Mouse (Mus musculus): Measurements from ENCODE around the gene Aplp2. TPM values are rescaled to one million over a fixed set of nuclear protein-coding genes. Genes with fewer than 3 reads are reported as not detected.

Aplp2 gene
- total and polyA plus RNA-seq, 3 experiments, result 79.4 to 724 (median 492) TPM

GRCm38 (mm10) chr9:31253311-31253734 lies 41.7 kb upstream of the Aplp2 start:
- Histone ChIP-seq H3K4me1 (ENCODE audit: insufficient read depth, low read depth, low read length) (peaks cover 57% of the 10 kb centered on the region), H3K36me3 (replicated peaks) (no peaks in the 10 kb centered on the region), H3K4me3 (ENCODE audit: low read depth, low read length) (peak overlapping the region; percentile 67), H3K27me3 (ENCODE audit: insufficient read depth, low read length) (no peaks in the 10 kb centered on the region), H3K9me3 (replicated peaks) (no peaks in the 10 kb centered on the region)
- ATAC-seq (ENCODE audit: extremely low read depth, insufficient number of reproducible peaks, low FRiP score, poor library complexity, severe bottlenecking) (no peak), DNase-seq (ENCODE audit: low spot score) (no peak)
- TF ChIP-seq POLR2AphosphoS5 (IDR thresholded peaks at IDR 0.05; ENCODE audit: insufficient replicate concordance, low read depth, low read length) (no peak; the same call in 1 of the 2 replicates), GATA1 (IDR thresholded peaks at IDR 0.05; ENCODE audit: borderline replicate concordance, low read length) (no peak), GATA2 (IDR thresholded peaks at IDR 0.05; ENCODE audit: borderline replicate concordance, low read depth, low read length) (no peak), TAL1 (conservative IDR thresholded peaks at IDR 0.05; ENCODE audit: low read depth, low read length) (no peak), CTCF (IDR thresholded peaks at IDR 0.05; ENCODE audit: low read depth, low read length) (no peak)

DNA sequence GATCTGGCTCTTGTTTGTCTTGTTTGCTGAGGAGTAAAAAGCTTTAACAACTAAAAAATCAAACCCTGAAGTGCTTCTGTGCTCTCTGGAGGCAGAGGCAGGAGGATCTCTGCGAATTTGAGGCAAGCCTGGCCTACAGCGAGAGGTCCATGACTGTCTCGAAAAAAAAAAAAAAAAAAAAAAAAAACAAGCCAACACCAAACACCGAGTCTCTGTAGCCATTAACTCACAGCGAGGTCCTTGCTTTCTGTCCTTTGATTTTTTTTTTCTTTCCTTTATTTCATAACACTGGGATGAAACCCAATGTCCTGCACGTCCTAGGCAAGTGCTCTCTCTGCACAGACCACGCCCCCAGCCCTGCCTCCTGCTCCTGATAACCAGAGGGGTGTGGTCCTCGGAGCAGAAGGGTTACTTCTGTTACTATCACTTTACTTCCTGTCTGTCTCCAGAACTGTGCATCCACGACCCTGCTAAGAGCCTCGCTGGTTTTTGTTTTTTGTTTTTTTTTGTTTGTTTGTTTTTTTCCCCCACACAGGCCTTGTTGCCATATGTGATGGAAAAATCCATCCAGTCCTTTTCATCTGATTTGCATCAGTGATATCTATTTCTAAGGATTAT lies 40.7 kb upstream of the Aplp2 start:
- Histone ChIP-seq H3K9me3 (replicated peaks) (no peaks in the 10 kb centered on the region), H3K27me3 (ENCODE audit: insufficient read depth, low read length) (no peaks in the 10 kb centered on the region), H3K4me1 (ENCODE audit: insufficient read depth, low read depth, low read length) (peaks cover 53% of the 10 kb centered on the region), H3K36me3 (replicated peaks) (no peaks in the 10 kb centered on the region), H3K4me3 (ENCODE audit: low read depth, low read length) (peak overlapping the region; percentile 30; the same call in 1 of the 2 replicates)
- peak; percentile 26 for DNase-seq (ENCODE audit: low spot score)
- ATAC-seq (ENCODE audit: extremely low read depth, insufficient number of reproducible peaks, low FRiP score, poor library complexity, severe bottlenecking), result peak; percentile 68
- TF ChIP-seq TAL1 (conservative IDR thresholded peaks at IDR 0.05; ENCODE audit: low read depth, low read length), result peak; percentile 18; the same call in 1 of the 2 replicates
- TF ChIP-seq GATA1 (IDR thresholded peaks at IDR 0.05; ENCODE audit: borderline replicate concordance, low read length), result no peak

GRCm38 (mm10) chr9:31247447-31248220 lies 36.0 kb upstream of the Aplp2 start:
- no peak for ATAC-seq (ENCODE audit: extremely low read depth, insufficient number of reproducible peaks, low FRiP score, poor library complexity, severe bottlenecking)
- Histone ChIP-seq H3K36me3 (replicated peaks) (no peaks in the 10 kb centered on the region), H3K4me3 (ENCODE audit: low read depth, low read length) (no peak overlapping the region), H3K27me3 (ENCODE audit: insufficient read depth, low read length) (no peaks in the 10 kb centered on the region), H3K4me1 (ENCODE audit: insufficient read depth, low read depth, low read length) (peaks cover 40% of the 10 kb centered on the region), H3K9me3 (replicated peaks) (no peaks in the 10 kb centered on the region)
- no peak for TF ChIP-seq GATA2 (IDR thresholded peaks at IDR 0.05; ENCODE audit: borderline replicate concordance, low read depth, low read length)
- TF ChIP-seq CTCF (IDR thresholded peaks at IDR 0.05; ENCODE audit: low read depth, low read length), result no peak
- no peak for TF ChIP-seq TAL1 (conservative IDR thresholded peaks at IDR 0.05; ENCODE audit: low read depth, low read length)
- DNase-seq (ENCODE audit: low spot score), result no peak

DNA sequence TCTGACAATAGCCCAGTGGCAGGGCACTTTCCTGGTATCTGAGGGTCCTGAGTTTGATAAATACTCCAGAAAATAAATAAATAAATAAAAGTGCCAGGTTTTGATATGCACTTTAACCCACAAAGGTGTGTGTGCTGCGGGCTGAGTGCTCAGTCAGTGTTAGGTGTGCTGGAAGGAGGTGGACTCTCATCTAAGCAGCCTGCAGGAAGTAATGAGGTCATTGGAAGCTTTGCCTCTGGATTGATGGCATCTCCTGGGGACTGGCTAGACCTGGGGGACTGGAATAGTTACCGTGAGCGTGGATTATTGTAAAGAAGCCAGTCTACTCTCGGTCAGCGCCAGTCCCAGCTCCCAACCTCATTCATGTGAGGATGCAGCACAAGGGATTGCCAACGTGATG lies 34.8 kb upstream of the Aplp2 start:
- Histone ChIP-seq H3K4me1 (ENCODE audit: insufficient read depth, low read depth, low read length) (peaks cover 38% of the 10 kb centered on the region), H3K9me3 (replicated peaks) (no peaks in the 10 kb centered on the region), H3K36me3 (replicated peaks) (no peaks in the 10 kb centered on the region), H3K27me3 (ENCODE audit: insufficient read depth, low read length) (no peaks in the 10 kb centered on the region), H3K4me3 (ENCODE audit: low read depth, low read length) (no peak overlapping the region)
- no peak for DNase-seq (ENCODE audit: low spot score)
- TF ChIP-seq POLR2AphosphoS5 (IDR thresholded peaks at IDR 0.05; ENCODE audit: insufficient replicate concordance, low read depth, low read length) (no peak), TAL1 (conservative IDR thresholded peaks at IDR 0.05; ENCODE audit: low read depth, low read length) (no peak), GATA2 (IDR thresholded peaks at IDR 0.05; ENCODE audit: borderline replicate concordance, low read depth, low read length) (no peak), GATA1 (IDR thresholded peaks at IDR 0.05; ENCODE audit: borderline replicate concordance, low read length) (no peak), CTCF (IDR thresholded peaks at IDR 0.05; ENCODE audit: low read depth, low read length) (no peak)
- ATAC-seq (ENCODE audit: extremely low read depth, insufficient number of reproducible peaks, low FRiP score, poor library complexity, severe bottlenecking), result no peak

GRCm38 (mm10) chr9:31245006-31245405 lies 33.4 kb upstream of the Aplp2 start:
- H3K4me1 ChIP-seq (ENCODE audit: insufficient read depth, low read depth, low read length), result peaks cover 42% of the 10 kb centered on the region

DNA sequence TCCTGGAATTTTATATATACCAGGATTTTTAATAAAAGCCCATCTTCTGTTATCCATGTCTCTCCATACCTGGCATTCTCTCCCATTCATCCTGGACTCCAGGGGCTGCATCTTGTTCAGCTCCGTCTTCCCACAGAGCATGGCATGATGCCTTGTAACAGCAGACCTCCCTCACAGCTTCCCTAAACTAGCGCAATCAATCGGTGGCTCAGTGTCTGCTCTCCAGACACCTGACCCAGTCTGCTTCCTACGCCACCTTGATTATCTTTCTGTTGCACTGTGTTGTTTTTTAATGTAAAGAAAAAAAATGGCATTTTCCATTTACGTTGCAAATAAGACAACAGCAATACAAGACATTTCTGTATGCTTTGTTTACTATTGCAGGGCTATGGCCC lies 32.3 kb upstream of the Aplp2 start:
- H3K4me1 ChIP-seq (ENCODE audit: insufficient read depth, low read depth, low read length), result peaks cover 42% of the 10 kb centered on the region
- DNase-seq (ENCODE audit: low spot score) (no peak), ATAC-seq (ENCODE audit: extremely low read depth, insufficient number of reproducible peaks, low FRiP score, poor library complexity, severe bottlenecking) (no peak)
- no peak overlapping the region for H3K4me3 ChIP-seq (ENCODE audit: low read depth, low read length)
- peaks cover 6% of the 10 kb centered on the region for H3K9me3 ChIP-seq (replicated peaks)
- TF ChIP-seq GATA1 (IDR thresholded peaks at IDR 0.05; ENCODE audit: borderline replicate concordance, low read length) (no peak), CTCF (IDR thresholded peaks at IDR 0.05; ENCODE audit: low read depth, low read length) (no peak), TAL1 (conservative IDR thresholded peaks at IDR 0.05; ENCODE audit: low read depth, low read length) (no peak), POLR2AphosphoS5 (IDR thresholded peaks at IDR 0.05; ENCODE audit: insufficient replicate concordance, low read depth, low read length) (no peak), GATA2 (IDR thresholded peaks at IDR 0.05; ENCODE audit: borderline replicate concordance, low read depth, low read length) (no peak)
- no peaks in the 10 kb centered on the region for H3K27me3 ChIP-seq (ENCODE audit: insufficient read depth, low read length)
- H3K36me3 ChIP-seq (replicated peaks), result no peaks in the 10 kb centered on the region

More at GRCm38 (mm10) chr9:31245006-31245405, 33.4 kb upstream of the Aplp2 start:
- H3K4me3 ChIP-seq (ENCODE audit: low read depth, low read length), result no peak overlapping the region
- TF ChIP-seq GATA2 (IDR thresholded peaks at IDR 0.05; ENCODE audit: borderline replicate concordance, low read depth, low read length) (no peak), GATA1 (IDR thresholded peaks at IDR 0.05; ENCODE audit: borderline replicate concordance, low read length) (no peak), TAL1 (conservative IDR thresholded peaks at IDR 0.05; ENCODE audit: low read depth, low read length) (no peak), POLR2AphosphoS5 (IDR thresholded peaks at IDR 0.05; ENCODE audit: insufficient replicate concordance, low read depth, low read length) (no peak), CTCF (IDR thresholded peaks at IDR 0.05; ENCODE audit: low read depth, low read length) (no peak)
- DNase-seq (ENCODE audit: low spot score) (no peak), ATAC-seq (ENCODE audit: extremely low read depth, insufficient number of reproducible peaks, low FRiP score, poor library complexity, severe bottlenecking) (no peak)
- H3K27me3 ChIP-seq (ENCODE audit: insufficient read depth, low read length), result no peaks in the 10 kb centered on the region
- H3K36me3 ChIP-seq (replicated peaks), result no peaks in the 10 kb centered on the region
- peaks cover 2% of the 10 kb centered on the region; the same call in 1 of the 2 replicates for H3K9me3 ChIP-seq (replicated peaks)
